Mouse (Mus musculus) small intestine, adult 10 weeks (tissue): ENCODE results near the gene Iqgap1. TPM values are rescaled to one million over a fixed set of nuclear protein-coding genes. Genes with fewer than 3 reads are reported as not detected.

Experiments used
- polyA plus RNA-seq: library from polyadenylated mRNA; stranded (reverse); fragments of 350-450 nt; fragmentation: Illumina TruSeq; extraction: RNeasy Lipid Tissue Mini Kit (QIAGEN cat#74804); gene quantifications from one replicate; pipeline ENCODE4 v1.2.3, GENCODE M21; 2014; ENCODE audit warnings: low replicate concordance

Iqgap1 gene
- 50.0 TPM for polyA plus RNA-seq

GRCm38 (mm10) chr7:80825843-80826403, at the start of gene Iqgap1:
Gene Iqgap1, minus strand, starts transcription at chr7:80825974.

DNA sequence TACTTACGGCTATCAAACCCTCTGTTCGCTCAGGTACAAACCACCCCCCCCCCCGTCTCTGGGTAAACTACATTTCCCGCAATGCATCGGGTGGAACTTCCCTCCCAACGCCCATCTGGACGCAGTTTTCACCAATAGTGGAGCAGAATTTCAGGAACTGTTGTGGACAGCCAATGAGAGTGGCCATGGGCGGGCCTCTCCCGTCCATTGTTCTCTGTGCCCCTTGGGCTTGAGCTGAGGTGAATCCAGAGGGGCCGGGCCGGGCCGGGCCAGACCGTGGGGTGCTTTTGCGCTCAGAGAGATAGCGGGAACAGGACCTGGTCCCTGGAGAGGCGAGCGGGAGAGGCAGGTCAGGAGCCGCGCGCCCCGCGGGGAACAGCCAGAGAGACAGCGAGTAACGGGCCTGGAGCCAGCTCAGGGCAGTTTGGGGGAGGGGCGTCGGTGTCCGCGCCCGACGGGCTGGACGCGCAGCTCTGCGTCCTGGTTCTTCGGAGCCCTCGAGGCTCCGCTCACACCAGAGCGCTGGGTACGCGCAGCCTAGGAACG, 35.0 kb upstream of the Iqgap1 start, which contains the start of gene Zscan2:
TSS of gene Zscan2 (plus strand) at position 192 of the 546 bp plus-strand sequence.

DNA sequence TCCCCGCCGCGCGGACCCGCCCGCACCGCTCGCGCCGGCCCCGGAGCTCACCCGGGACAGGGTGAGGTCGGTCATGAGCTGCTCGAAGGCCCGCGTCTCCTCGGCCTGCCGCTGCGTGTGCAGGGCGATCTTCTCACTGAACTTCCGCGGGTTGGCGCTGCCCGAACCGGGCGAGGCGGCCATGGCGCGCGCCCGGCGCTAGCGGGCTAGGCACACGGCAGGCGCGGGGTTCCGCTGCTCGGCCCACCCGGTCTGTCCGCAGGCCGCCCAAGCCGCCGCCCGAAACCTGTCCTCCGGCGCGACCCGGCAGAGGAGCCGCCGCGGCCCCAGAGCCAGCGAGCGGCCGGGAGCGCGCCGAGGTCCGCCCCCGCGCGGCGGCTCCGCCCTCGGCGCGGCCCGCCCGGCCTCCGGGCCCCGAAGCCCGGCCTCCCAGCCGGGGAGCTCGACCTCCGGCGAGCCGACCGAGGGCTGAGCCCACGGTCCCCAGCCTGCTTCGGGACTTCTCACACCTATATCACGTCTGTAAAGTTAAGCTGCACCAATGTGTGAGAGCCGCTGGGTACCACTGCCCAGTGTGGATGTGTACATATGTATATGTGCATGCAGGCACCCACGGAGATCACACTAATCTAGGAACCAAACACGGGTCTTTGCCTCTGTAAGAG, 137.1 kb downstream of the Iqgap1 start, which contains the start of gene Crtc3:
TSS of gene Crtc3 (minus strand) at position 322 of the 665 bp plus-strand sequence.

Other genes starting within 250 kb of the Iqgap1 start
- gene Crtc3, start 137.1 kb downstream of the Iqgap1 start, polyA plus RNA-seq: 1.5 TPM
- not detected for gene Zscan2, start 34.9 kb upstream of the Iqgap1 start, polyA plus RNA-seq
- gene Wdr73, start 75.3 kb upstream of the Iqgap1 start, polyA plus RNA-seq: 7.5 TPM
- gene Nmb, start 79.1 kb upstream of the Iqgap1 start, polyA plus RNA-seq: not detected
- gene Sec11a, start 121.8 kb upstream of the Iqgap1 start, polyA plus RNA-seq: 154 TPM
- gene Zfp592, start 167.7 kb upstream of the Iqgap1 start, polyA plus RNA-seq: 6.2 TPM
- gene Alpk3, start 231.6 kb upstream of the Iqgap1 start, polyA plus RNA-seq: not detected